Mouse (Mus musculus): ENCODE data around the gene Clca3a2.

DNA sequence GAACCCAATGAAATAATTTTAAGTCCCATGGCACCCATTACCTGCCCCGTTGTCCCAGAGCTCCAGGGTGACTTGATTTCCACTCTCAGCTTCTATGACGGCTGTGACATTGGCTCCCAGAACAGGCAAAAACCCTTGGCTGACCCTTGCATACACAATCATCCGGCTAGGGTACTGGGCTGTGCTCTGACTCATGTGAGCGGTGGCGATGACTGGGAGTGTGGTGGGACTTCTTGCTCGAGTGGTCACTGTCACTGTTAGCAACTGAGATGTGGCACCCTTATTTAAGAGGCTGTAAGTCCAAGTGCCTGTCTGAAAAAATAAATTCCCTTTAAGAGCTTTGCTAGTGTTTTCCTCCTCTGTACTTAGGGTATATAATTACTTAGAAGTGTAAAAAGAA lies 8.0 kb upstream of the Clca3a2 start:
- TF ChIP-seq CTCF (conservative IDR thresholded peaks at IDR 0.05; ENCODE audit: insufficient read depth, insufficient read length, low read depth, low read length) (no peak), POLR2A (IDR thresholded peaks at IDR 0.05; ENCODE audit: low read depth, low read length) (no peak)
